Comparison of ENCODE assay signal across 19 mouse cellular contexts in the genomic region with DNA sequence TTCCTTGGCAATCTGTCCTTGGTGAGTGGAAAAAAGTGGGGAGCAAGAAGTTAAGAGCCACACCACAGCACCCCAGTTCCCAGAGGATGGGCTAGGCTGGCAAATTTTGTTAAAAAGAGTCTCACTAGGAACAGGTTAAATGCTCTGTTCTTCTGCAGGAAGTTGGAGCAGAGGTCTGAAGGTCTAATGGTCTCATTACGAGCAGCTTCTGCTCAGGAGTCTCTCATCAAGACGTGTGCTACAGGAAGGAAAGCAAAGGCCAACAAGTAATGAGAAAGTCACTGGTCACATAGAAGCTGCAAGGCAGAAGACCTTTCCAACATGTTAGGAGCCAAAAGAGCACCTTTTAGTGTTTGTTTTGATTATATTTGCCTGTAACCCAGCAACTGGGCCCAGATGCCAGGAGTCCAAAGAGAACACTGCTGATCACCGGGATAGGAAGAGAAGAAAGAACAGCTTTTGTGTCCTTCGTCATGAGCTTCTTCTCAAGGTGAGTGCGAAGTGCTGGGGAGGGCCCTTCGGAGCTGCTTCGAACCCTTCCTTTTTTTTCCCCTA. TPM values are rescaled to one million over a fixed set of nuclear protein-coding genes. Genes with fewer than 3 reads are reported as not detected.
"Had no signal": no experiment of that assay in that cellular context is flagged by ENCODE, and none has a peak within 500 bp of the region (broad histone marks: within the 10 kb centered on the region; RNA-seq: fewer than 3 reads in every experiment).

No protein-coding gene starts in this region.

- DNase-seq: kidney, adult 8-10 months; kidney, postnatal 25 days; layer of hippocampus, adult 9-11 months; liver, postnatal 0 days; lung, embryonic 14.5 days; retina, postnatal 1 day; right cerebral cortex, postnatal 25 days; thymus, adult 18-20 months; thymus, postnatal 36 days had no signal

- H3K4me1 ChIP-seq: midbrain, embryonic 12.5 days; neural tube, embryonic 13.5 days had no signal

- H3K4me3 ChIP-seq: layer of hippocampus, adult 2 months; limb, embryonic 10.5 days; limb, embryonic 13.5 days; midbrain, embryonic 12.5 days; myocyte; neural tube, embryonic 13.5 days had no signal

- H3K9ac ChIP-seq: limb, embryonic 13.5 days; liver, embryonic 14.5 days; liver, postnatal 0 days; lung, embryonic 14.5 days; midbrain, embryonic 12.5 days; neural tube, embryonic 13.5 days had no signal

- H3K36me3 ChIP-seq: limb, embryonic 10.5 days; limb, embryonic 13.5 days; midbrain, embryonic 12.5 days; neural tube, embryonic 13.5 days had no signal

- H3K27ac ChIP-seq: layer of hippocampus, adult 2 months; limb, embryonic 10.5 days; limb, embryonic 13.5 days; liver, embryonic 14.5 days; macrophage; midbrain, embryonic 12.5 days; neural tube, embryonic 13.5 days had no signal

- H3K27me3 ChIP-seq: limb, embryonic 13.5 days; midbrain, embryonic 12.5 days; neural tube, embryonic 13.5 days had no signal

RNA-seq across cellular contexts. Expression of gene Zfp462, which starts 39.4 kb away (rescaled TPM):
- total RNA-seq: monocyte, adult 5-6 weeks; neutrophil, adult 5-6 weeks had no signal
